Mouse (Mus musculus): ENCODE measurements at regions not wholly inside any gene's neighbourhood (a gene's known extent, or its start where the extent isn't known, plus 50 kb on each side); places are given as distances from the start of the nearest gene placed in this dataset.
"Not testable (repeated sequence)": the region's sequence is repeated elsewhere in the genome, so short reads cannot be mapped to it uniquely, and the experiment has no call there.

DNA sequence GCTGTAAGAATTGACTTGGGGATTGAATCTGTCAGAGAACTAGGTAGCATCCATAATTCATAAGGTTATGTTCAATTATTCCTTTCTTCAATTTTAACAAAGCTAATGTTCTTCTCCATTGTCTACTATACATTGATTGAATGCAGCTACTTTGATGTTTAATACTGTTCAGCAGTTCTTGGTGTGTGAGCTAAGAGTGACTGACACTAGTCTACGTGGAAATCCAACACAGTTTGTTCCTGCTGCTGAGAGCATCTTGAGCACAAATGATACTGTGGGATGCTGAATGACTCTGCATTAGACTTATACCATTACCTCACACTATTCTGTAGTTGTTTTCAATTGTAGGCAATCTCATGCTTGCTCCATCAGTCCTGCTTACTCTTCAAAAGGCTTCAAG, 249.4 kb upstream of the Akr1e1 start:
- DNase-seq (ENCODE audit: low read depth, low spot score) = no peak

- DNase-seq (ENCODE audit: low read depth, low spot score) = not testable (repeated sequence)
Observed at GRCm38 (mm10) chr13:4839481-4839880, 230.5 kb upstream of the Akr1e1 start.

DNA sequence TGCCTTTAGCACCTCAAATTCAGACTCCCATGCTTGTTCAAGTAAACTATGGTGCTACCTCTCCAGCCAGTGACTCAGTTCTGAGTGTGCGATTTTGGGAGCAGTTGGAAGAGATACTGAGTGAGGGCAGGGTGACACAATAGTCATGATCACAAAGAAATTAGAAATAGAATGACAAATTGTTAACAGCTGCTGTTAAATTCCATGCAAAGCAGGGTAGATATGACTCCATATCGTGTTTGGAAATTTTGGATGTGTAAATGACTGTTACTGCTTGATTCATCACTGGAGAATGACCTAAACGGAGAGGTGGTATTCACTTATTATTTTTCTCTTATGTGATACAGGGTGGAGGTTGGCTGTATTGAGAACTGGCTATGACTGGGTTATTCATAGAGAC, 217.8 kb upstream of the Akr1e1 start:
- DNase-seq (ENCODE audit: low read depth, low spot score) = no peak

- not testable (repeated sequence) for DNase-seq (ENCODE audit: low read depth, low spot score)
Observed at GRCm38 (mm10) chr13:4825749-4826148, 216.8 kb upstream of the Akr1e1 start.

- DNase-seq (ENCODE audit: low read depth, low spot score) = no peak
Observed at GRCm38 (mm10) chr13:4806876-4807275, 197.9 kb upstream of the Akr1e1 start.

GRCm38 (mm10) chr13:4800666-4801065, 191.7 kb upstream of the Akr1e1 start:
- DNase-seq (ENCODE audit: low read depth, low spot score) = no peak

DNA sequence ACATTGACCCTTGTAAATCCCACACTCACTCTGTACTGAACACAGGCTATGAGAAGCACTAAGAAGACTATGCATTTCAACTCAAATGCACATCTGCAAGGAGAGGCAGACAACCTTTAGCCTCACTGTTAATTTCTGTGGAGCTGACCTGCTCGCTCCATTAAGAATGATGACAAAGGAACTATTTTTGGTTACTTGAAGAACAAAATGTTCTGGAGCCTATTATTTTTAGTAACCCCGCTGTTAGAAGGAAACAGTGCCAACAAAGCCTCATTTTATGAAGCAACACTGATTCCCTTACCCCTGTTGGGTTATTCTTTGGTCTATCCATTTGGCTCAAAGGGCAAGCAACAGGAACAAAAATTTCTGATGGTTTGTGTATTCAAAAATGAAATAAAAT, 182.2 kb upstream of the Akr1e1 start:
- DNase-seq (ENCODE audit: low read depth, low spot score) = no peak

DNA sequence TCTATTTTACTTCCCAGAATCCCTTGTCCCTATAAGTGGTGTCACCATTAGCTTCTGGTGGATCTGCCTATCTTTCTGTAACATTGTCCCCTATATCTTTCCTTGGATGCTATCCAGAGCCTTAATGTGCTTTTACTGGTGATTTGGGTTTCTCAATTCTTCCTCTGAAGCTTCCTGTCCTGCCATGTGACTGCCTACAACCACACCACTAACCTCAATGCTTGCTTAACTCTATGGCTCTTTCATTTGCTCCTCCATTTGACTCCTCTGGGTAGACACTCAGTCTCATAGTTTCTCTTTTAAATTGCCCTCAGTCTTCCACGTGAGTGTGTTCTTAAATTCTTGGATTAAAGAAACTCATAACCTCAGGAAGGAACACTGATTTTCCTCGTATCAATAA, 181.4 kb upstream of the Akr1e1 start:
- no peak for DNase-seq (ENCODE audit: low read depth, low spot score)

DNA sequence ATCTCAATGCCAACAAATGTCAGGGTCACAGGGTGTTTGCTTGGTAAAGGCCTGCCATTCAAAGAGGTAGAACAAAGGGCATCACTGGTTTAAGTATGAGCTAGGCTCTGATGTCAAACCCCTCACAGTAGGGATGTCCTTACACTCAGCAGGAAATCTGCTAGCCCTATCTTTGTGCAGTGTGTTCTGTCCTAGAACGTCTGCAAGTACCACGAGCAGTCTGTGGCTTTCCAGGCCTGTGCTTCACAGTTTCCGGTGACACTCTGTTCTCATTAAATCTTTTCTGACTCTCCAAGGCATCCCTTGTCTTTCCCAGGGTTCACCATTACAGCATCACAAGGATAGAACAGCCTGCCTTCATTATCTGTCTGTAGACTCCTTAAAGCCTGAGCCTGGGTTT, 174.3 kb upstream of the Akr1e1 start:
- DNase-seq (ENCODE audit: low read depth, low spot score) = no peak

DNA sequence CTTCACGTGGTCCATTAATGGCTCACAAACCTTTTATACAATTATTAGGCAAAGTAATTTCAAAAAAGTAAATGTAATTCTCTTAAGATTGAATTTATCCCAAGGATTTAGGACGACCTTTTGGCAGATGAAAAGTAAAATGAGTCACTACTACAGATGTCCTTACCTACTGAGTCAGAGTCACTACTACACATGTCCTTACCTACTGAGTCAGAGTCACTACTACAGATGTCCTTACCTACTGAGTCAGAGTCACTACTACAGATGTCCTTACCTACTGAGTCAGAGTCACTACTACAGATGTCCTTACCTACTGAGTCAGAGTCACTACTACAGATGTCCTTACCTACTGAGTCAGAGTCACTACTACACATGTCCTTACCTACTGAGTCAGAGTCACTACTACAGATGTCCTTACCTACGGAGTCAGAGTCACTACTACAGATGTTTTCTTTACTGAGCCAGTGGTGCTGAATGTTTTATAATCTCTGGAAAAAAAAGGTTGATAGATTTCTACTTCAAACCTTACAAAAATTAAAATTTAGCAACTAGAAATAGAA, 169.4 kb upstream of the Akr1e1 start:
- DNase-seq (ENCODE audit: low read depth, low spot score) = not testable (repeated sequence)

DNA sequence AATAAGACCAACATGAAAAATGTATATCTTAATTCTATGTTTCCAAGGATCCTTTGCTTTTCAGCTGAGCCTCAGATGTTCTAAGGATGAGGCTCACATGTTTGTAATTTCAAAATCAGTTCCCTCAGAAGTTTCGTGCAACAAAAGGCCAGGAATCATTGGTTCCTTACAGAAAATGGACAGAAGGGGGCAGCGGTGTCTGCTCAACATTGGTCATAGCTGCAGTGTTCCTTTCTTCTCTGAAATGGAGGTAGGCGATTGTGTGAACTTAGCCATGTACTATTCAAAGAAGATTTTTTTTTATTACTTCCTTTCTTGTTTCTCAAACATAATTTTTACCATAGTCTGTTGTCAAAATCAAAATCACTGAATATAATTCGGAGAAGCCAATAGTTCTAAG, 167.9 kb upstream of the Akr1e1 start:
- no peak for DNase-seq (ENCODE audit: low read depth, low spot score)

DNA sequence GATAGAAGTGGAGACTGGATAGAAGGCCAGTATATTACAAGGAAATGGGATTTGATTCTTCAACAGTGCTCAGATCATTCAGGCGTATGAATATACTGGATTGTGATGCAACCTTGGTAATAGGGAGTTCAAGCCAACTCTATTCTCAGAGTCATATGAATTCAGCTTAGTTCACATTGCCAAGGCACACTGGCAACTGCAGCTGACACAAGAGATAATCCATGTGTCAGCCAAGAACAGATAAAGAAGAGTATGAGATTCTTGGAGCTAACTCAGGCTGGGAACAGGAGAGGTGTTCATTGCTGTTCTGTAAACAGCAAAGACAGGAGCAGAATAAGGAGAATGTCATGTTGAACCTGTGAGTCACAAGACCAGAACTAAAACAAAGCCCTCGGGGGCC, 163.3 kb upstream of the Akr1e1 start:
- DNase-seq (ENCODE audit: low read depth, low spot score) = no peak

DNA sequence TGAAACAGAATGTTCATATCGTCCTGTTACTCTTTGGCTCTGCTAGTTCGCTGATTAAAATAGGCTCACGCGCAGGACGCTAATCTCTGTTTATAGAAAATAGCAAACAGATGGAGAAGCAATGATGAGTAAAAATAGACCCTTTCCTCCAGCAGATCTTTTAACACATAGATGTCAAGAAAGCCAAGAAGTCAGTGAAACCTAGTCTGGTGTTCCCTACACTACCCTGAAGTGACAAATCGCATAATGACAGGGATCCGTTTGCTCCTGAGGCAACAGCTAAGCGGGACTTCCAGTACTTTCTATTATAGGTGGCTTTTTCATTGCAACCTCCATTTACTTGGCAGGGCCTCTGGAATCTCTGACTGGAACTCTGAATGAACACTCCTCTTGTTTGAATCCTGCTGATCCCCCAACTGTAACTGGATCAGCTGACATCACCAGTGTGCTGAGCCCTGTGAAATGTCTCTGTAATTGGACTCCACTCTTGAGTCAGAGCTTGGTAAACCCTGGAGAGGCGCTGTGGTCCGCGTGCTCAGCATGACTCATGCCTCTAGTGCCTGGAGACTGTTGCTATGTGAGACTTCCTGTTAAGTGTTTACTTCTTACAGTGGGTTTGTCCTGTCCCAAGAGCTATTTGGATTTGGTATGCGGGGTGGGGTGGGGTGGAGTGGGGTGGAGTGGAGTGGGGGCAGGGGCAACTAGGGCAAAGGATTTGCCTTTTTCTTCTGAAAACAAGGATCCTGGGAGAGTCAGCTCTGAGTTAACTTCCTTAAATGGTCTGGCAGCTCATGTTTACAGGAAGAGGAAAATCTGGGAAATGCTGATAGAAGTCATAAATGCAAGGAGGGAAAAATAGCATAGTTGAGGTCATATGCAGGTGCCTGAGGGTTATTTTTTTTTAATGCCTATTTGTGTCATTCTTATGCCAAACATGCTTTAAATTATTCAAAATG, 162.4 kb upstream of the Akr1e1 start:
- DNase-seq (ENCODE audit: low read depth, low spot score) = peak; percentile 66

DNA sequence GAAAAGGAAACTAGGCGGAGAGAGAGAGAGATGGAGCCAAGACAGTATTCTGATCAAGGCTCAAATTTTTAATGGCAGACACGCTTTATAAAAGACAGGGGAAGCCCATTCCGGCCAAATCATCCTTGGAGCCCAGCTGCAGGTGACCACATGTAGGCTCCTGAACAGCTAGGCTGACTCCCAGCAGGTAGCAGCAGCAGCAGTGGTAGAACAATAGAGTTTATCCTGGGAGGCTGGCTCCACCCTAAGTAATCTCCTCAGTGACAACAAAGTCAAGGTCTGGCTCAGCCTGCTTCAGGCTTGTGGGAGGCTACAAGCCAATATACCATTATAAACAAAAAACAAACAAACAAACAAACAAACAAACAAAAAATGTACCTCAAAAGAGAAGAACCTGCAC, 151.0 kb upstream of the Akr1e1 start:
- no peak for DNase-seq (ENCODE audit: low read depth, low spot score)

DNA sequence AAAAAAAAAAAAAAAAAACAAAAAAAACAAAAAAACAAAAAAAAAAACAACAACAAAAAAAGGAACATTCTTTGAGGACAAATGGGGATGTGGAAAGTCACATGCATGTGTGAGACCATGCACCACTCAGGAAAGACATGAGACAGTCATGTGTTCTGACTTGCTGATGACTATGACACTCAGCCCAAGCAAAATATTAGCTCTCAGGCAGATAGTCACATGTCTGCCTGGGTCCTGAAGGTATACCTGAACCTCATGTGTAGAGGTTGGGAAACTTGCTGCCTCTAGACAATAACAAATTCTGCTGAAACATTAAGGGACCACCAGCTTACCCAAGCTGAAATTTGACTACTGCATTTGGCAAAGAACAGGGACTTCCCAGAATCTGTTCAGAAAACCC, 147.6 kb upstream of the Akr1e1 start:
- DNase-seq (ENCODE audit: low read depth, low spot score) = no peak

- no peak for DNase-seq (ENCODE audit: low read depth, low spot score)
Observed at GRCm38 (mm10) chr13:4742930-4743329, 134.0 kb upstream of the Akr1e1 start.

GRCm38 (mm10) chr13:4716299-4716698, 107.3 kb upstream of the Akr1e1 start:
- not testable (repeated sequence) for DNase-seq (ENCODE audit: low read depth, low spot score)

GRCm38 (mm10) chr13:4714724-4715123, 105.8 kb upstream of the Akr1e1 start:
- DNase-seq (ENCODE audit: low read depth, low spot score) = no peak

DNA sequence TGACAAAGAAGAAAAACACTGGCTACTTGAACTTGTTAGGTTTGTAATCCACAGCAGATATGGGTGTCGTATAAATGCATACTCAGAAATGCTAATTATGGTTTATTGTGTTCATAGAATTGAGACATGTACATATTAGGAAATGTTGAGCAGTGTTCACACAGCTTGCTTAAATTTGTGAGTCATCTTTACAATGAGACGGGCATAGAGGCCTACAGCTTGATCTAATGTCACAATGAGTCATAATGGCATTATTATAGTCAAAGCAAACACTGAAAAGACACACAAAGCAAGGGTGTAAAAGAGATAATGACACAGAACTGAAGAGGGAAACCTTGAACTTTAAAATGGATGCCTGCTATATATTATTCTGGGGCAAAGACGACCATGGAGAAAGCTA, 103.7 kb upstream of the Akr1e1 start:
- DNase-seq (ENCODE audit: low read depth, low spot score) = no peak

- not testable (repeated sequence) for DNase-seq (ENCODE audit: low read depth, low spot score)
Observed at GRCm38 (mm10) chr13:4699591-4699990, 90.6 kb upstream of the Akr1e1 start.

GRCm38 (mm10) chr13:4666375-4667140, 57.6 kb upstream of the Akr1e1 start:
- peak; percentile 16 for DNase-seq (ENCODE audit: low read depth, low spot score)

DNA sequence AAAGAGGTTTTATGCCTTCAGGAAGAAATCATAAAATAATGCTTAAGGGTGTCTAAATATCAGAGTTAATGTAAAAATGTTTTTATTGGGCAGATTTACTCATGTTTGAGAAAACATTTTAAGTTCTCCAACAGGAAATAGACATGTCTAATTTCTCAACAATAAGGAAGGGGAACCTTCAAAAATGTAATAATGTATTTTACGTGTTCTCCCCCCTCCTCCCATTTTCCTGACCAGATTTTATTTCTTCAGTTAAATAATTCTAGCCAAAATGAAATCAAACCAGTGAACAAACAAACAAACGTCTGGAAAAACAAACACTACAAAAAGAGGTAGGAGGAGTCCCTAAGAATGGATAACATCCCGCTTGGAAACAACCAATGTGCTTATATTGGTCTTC, 54.4 kb upstream of the Akr1e1 start:
- no peak for DNase-seq (ENCODE audit: low read depth, low spot score)

All from embryo, embryonic 11.5 days (tissue).